Mouse (Mus musculus): ENCODE measurements around the gene 2210407C18Rik. TPM values are rescaled to one million over a fixed set of nuclear protein-coding genes. Genes with fewer than 3 reads are reported as not detected.

2210407C18Rik gene
- total and polyA plus RNA-seq, 3 experiments, result not detected

- in situ Hi-C loops (cut with MboI; ENCODE audit: low pct_ligation_motif_present, low pct_unique_long_range_greater_than_20kb, low sequenced_read_pairs), result loop anchor here (25.0 kb wide), 1 partner anchor 689 kb away; no protein-coding TSS in a partner anchor
- H3K27ac ChIP-seq (ENCODE audit: insufficient read depth, low read depth), result no peak overlapping the region
- no peaks in the 10 kb centered on the region for H3K9me3 ChIP-seq (replicated peaks; ENCODE audit: low read length)
- dilution Hi-C loops (cut with MboI; ENCODE audit: extremely low pct_ligation_motif_present, extremely low pct_unique_long_range_greater_than_20kb, low sequenced_read_pairs), result no loop called here
- no peak overlapping the region for H3K4me2 ChIP-seq (ENCODE audit: insufficient read depth, low read depth, poor library complexity, severe bottlenecking)
- H3K36me3 ChIP-seq (replicated peaks in 1 of 2; ENCODE audit: control insufficient read depth in 1 of 2, insufficient read depth in 1 of 2, low read length in 1 of 2), result no peaks in the 10 kb centered on the region
- no peaks in the 10 kb centered on the region for H3K4me1 ChIP-seq (ENCODE audit: control insufficient read depth in 1 of 2, insufficient read depth in 2 of 2)
- TF ChIP-seq USF1 (IDR thresholded peaks at IDR 0.05; ENCODE audit: low read depth, low read length) (no peak), MAFK (IDR thresholded peaks at IDR 0.05; ENCODE audit: insufficient replicate concordance, low read length) (no peak), IRF4 (IDR thresholded peaks at IDR 0.05; ENCODE audit: low read depth, low read length) (no peak), UBTF (IDR thresholded peaks at IDR 0.05; ENCODE audit: low read depth, low read length) (no peak), POLR2A (IDR thresholded peaks at IDR 0.05; ENCODE audit: low read depth, low read length) (no peak), JUND (conservative IDR thresholded peaks at IDR 0.05; ENCODE audit: low read depth, low read length) (no peak), JUN (IDR thresholded peaks at IDR 0.05; ENCODE audit: insufficient read depth, low read depth, low read length) (no peak), E2F4 (IDR thresholded peaks at IDR 0.05; ENCODE audit: insufficient replicate concordance, low read depth, low read length) (no peak), HCFC1 (IDR thresholded peaks at IDR 0.05; ENCODE audit: low read depth, low read length) (no peak), MYC (IDR thresholded peaks at IDR 0.05; ENCODE audit: low read depth, low read length) (no peak), BHLHE40 (IDR thresholded peaks at IDR 0.05; ENCODE audit: low read depth, low read length) (no peak), CHD1 (IDR thresholded peaks at IDR 0.05; ENCODE audit: low read depth, low read length) (no peak)
- DNase-seq (ENCODE audit: extremely low read depth), result no peak
- H3K27me3 ChIP-seq (replicated peaks), result peaks cover 94% of the 10 kb centered on the region
- no peaks in the 10 kb centered on the region for H3K79me2 ChIP-seq (replicated peaks; ENCODE audit: control insufficient read depth, extremely low read depth, insufficient read depth, poor library complexity, severe bottlenecking)
- no peak overlapping the region for H3K9ac ChIP-seq (ENCODE audit: insufficient read depth, low read depth)
- H3K4me3 ChIP-seq (replicated peaks in 1 of 3; ENCODE audit: low read depth in 2 of 3, low read length in 2 of 3, poor library complexity in 1 of 3), result no peak overlapping the region
These were observed 10.3 kb upstream of the 2210407C18Rik start for GRCm38 (mm10) chr11:58626146-58626545.

GRCm38 (mm10) chr11:58618793-58619192 lies 2.9 kb upstream of the 2210407C18Rik start:
- no peak for DNase-seq (ENCODE audit: extremely low read depth)
- dilution Hi-C loops (cut with MboI; ENCODE audit: extremely low pct_ligation_motif_present, extremely low pct_unique_long_range_greater_than_20kb, low sequenced_read_pairs), result no loop called here
- Histone ChIP-seq H3K4me2 (ENCODE audit: insufficient read depth, low read depth, poor library complexity, severe bottlenecking) (no peak overlapping the region; the same call in 1 of the 2 replicates), H3K27me3 (replicated peaks) (peaks cover 98% of the 10 kb centered on the region), H3K27ac (ENCODE audit: insufficient read depth, low read depth) (no peak overlapping the region), H3K79me2 (replicated peaks; ENCODE audit: control insufficient read depth, extremely low read depth, insufficient read depth, poor library complexity, severe bottlenecking) (no peaks in the 10 kb centered on the region), H3K9me3 (replicated peaks; ENCODE audit: low read length) (no peaks in the 10 kb centered on the region), H3K4me1 (ENCODE audit: control insufficient read depth in 1 of 2, insufficient read depth in 2 of 2) (no peaks in the 10 kb centered on the region), H3K4me3 (replicated peaks in 1 of 3; ENCODE audit: low read depth in 2 of 3, low read length in 2 of 3, poor library complexity in 1 of 3) (no peak overlapping the region), H3K9ac (ENCODE audit: insufficient read depth, low read depth) (no peak overlapping the region), H3K36me3 (replicated peaks in 1 of 2; ENCODE audit: control insufficient read depth in 1 of 2, insufficient read depth in 1 of 2, low read length in 1 of 2) (no peaks in the 10 kb centered on the region)
- in situ Hi-C loops (cut with MboI; ENCODE audit: low pct_ligation_motif_present, low pct_unique_long_range_greater_than_20kb, low sequenced_read_pairs), result no loop called here
- TF ChIP-seq MXI1 (IDR thresholded peaks at IDR 0.05; ENCODE audit: low read depth, low read length) (no peak), USF1 (IDR thresholded peaks at IDR 0.05; ENCODE audit: low read depth, low read length) (no peak), JUND (conservative IDR thresholded peaks at IDR 0.05; ENCODE audit: low read depth, low read length) (no peak), USF2 (conservative IDR thresholded peaks at IDR 0.05; ENCODE audit: low read depth, low read length) (no peak), E2F4 (IDR thresholded peaks at IDR 0.05; ENCODE audit: insufficient replicate concordance, low read depth, low read length) (no peak), MAFK (IDR thresholded peaks at IDR 0.05; ENCODE audit: insufficient replicate concordance, low read length) (no peak), HCFC1 (IDR thresholded peaks at IDR 0.05; ENCODE audit: low read depth, low read length) (no peak), MAX (IDR thresholded peaks at IDR 0.05; ENCODE audit: low read length) (no peak), RAD21 (IDR thresholded peaks at IDR 0.05; ENCODE audit: low read depth, low read length) (no peak), CHD2 (IDR thresholded peaks at IDR 0.05; ENCODE audit: low read length) (no peak), PAX5 (IDR thresholded peaks at IDR 0.05; ENCODE audit: low read length) (no peak), JUN (IDR thresholded peaks at IDR 0.05; ENCODE audit: insufficient read depth, low read depth, low read length) (no peak)

Data from CH12.LX (cell line).